Mouse (Mus musculus) testis, adult 2 months (tissue): Measurements from ENCODE around the gene Syn2.

Experiments used
- CTCF ChIP-seq: fragments of 200-500 bp; IDR thresholded peaks from 2 replicates; pipeline ENCODE4 v1.5.1; 2012; ENCODE audit warnings: low read depth, mild to moderate bottlenecking, inconsistent platforms, low read length, moderate library complexity; ENCODE audit not compliant: control insufficient read depth, insufficient read depth, insufficient replicate concordance
- POLR2A ChIP-seq: fragments of 200-500 bp; IDR thresholded peaks from 2 replicates; pipeline ENCODE4 v1.6.1; 2012; ENCODE audit warnings: low read depth, mild to moderate bottlenecking, inconsistent platforms, low read length, moderate library complexity; ENCODE audit not compliant: control insufficient read depth

DNA sequence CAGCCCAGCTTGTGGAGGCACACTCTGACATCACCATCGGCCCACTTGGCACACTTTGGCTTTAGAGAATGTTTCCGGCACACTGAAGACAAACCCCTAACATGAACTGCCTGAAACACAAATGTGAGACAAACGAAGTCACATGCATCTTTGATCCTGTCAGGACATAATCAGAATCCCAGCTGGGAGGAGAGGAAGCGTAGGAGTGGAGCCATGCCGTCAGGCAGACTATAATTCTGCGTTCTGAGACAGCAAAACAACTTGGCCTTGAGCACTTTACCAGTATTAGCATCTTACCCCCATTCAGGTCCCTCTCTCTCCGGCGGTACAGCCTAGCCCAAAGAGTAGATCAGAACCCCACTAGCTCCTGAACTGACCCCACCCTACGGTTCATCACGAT is 138.6 kb downstream of the Syn2 start:
- TF ChIP-seq CTCF (no peak), POLR2A (no peak)
